Mouse (Mus musculus): ENCODE measurements around the gene Drd4. TPM values are rescaled to one million over a fixed set of nuclear protein-coding genes. Genes with fewer than 3 reads are reported as not detected.

Drd4 gene
- polyA plus RNA-seq, 1 experiment from 2014 or later = 0.64 TPM

DNA sequence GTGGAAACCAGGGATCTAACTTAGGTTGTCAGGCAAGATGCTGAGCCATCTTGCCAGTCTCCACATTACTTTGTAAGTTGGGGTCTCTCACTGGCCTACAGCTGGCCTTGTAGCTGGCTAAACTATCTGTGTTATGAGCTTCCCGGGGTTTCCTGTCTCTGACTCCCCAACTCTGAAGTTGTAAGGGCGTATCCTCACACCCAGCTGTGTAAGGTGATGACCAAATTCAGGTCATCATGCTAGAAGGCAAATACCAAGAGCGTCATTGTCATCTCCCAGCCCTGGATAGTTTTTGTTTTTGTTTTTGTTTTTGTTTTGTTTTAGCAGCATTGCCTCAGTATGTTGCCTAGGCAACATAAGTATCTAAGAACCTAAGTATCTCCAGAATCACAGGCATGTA is 21.2 kb upstream of the Drd4 start:
- Histone ChIP-seq H3K9me3 (no peaks in the 10 kb centered on the region), H3K4me1 (replicated peaks) (peaks cover 7% of the 10 kb centered on the region), H3K4me3 (no peak overlapping the region), H3K27me3 (no peaks in the 10 kb centered on the region), H3K4me2 (no peak overlapping the region), H3K27ac (replicated peaks) (no peak overlapping the region), H3K9ac (no peak overlapping the region), H3K36me3 (no peaks in the 10 kb centered on the region)
- no peak for ATAC-seq (ENCODE audit: low FRiP score, low read depth)
- 95% methylated on average over 3 of the region's 3 CpGs for WGBS

DNA sequence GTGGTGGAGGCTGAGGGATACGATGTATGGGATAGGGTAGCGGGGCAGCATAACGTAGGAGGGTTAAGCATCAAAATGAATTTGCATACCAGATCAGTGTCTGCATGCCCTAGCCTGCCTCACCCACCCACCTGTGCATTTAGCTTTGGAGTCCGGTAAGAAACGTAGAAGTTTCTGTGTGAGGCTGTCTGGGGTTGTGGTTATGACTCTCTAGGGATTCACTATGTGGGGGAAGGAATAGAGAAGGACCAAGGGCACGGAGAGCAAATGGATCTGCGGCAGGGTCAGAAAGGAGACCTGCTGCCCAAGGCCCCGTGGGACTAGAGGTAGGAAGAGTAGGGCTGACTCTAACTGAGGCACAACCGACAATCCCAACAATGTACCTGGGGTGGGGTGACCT is 16.4 kb upstream of the Drd4 start:
- Histone ChIP-seq H3K27ac (replicated peaks) (no peak overlapping the region), H3K27me3 (no peaks in the 10 kb centered on the region), H3K4me2 (no peak overlapping the region), H3K9ac (no peak overlapping the region), H3K4me1 (replicated peaks) (peaks cover 10% of the 10 kb centered on the region), H3K9me3 (no peaks in the 10 kb centered on the region), H3K36me3 (no peaks in the 10 kb centered on the region), H3K4me3 (no peak overlapping the region)
- 85% methylated on average over 9 of the region's 9 CpGs for WGBS
- ATAC-seq (ENCODE audit: low FRiP score, low read depth) = no peak

GRCm38 (mm10) chr7:141276546-141276945 is 15.3 kb upstream of the Drd4 start, which contains the start of gene Cdhr5:
TSS of gene Cdhr5 (minus strand) at chr7:141276786.
- Histone ChIP-seq H3K4me2 (no peak within 1 kb of the TSS), H3K9me3 (no peaks in the 10 kb centered on the region), H3K9ac (no peak within 1 kb of the TSS), H3K27me3 (no peaks in the 10 kb centered on the region), H3K4me3 (no peak within 1 kb of the TSS), H3K27ac (replicated peaks) (no peak within 1 kb of the TSS), H3K4me1 (replicated peaks) (peaks cover 10% of the 10 kb centered on the region), H3K36me3 (no peaks in the 10 kb centered on the region)
- WGBS = 78% methylated on average over 11 of the region's 11 CpGs
- no peak for ATAC-seq (ENCODE audit: low FRiP score, low read depth)

DNA sequence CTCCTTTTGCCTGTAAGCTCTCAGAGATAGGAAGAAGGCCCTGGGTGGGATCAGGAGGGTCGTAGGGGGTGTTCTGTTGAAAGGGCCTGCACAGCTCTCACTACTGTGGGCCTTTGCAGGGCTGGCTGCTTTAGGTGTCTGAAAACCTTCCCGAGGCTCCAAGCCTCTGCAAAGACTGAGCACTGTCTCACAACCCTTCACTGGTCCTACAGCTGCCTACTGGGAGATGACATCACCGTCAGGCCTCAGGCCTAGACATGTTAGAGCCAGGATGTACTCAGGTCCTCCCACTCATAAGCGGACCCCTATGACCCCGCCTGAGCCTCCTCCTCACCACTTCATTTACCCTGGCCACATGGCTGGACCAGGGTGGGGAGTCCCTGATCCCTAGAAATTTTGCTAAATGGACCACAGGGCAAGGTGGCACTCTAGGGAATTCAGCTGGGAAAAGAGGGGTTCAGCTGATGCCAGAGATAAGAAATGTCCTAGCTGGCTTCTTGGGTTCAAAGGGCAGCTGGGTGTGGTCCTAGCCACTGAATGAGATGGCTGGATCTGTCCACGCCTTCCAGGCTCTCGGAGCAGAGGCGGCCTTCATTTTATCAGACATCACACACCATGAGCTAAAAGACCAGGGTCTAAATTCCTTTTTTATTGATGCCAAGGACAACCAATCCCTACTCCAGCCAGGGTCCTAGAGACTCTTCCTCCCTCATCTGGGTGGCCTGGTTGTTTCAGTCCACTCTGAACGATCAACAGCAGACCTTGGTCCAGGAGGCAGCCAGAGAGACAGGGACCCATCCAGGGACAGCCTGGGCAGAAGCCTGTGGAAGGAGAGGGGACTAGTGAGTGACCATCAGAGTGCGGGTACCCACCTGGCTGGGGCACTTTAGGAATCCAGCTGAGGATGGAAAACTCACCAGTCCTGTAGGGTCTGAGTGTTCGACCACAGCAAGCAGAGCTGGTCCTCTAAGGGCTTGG is 13.8 kb upstream of the Drd4 start:
- H3K27me3 ChIP-seq = no peaks in the 10 kb centered on the region
- peak overlapping the region; percentile 100 for H3K4me2 ChIP-seq
- ATAC-seq (ENCODE audit: low FRiP score, low read depth) = 0 out of 2 replicates have a peak, but pooled peaks have one; percentile 14
- H3K36me3 ChIP-seq = no peaks in the 10 kb centered on the region
- H3K4me1 ChIP-seq (replicated peaks) = peaks cover 10% of the 10 kb centered on the region
- H3K9me3 ChIP-seq = no peaks in the 10 kb centered on the region
- peak overlapping the region; percentile 55; the same call in 1 of the 2 replicates for H3K4me3 ChIP-seq
- 86% methylated on average over 11 of the region's 11 CpGs for WGBS
- H3K9ac ChIP-seq = no peak overlapping the region
- H3K27ac ChIP-seq (replicated peaks) = no peak overlapping the region

DNA sequence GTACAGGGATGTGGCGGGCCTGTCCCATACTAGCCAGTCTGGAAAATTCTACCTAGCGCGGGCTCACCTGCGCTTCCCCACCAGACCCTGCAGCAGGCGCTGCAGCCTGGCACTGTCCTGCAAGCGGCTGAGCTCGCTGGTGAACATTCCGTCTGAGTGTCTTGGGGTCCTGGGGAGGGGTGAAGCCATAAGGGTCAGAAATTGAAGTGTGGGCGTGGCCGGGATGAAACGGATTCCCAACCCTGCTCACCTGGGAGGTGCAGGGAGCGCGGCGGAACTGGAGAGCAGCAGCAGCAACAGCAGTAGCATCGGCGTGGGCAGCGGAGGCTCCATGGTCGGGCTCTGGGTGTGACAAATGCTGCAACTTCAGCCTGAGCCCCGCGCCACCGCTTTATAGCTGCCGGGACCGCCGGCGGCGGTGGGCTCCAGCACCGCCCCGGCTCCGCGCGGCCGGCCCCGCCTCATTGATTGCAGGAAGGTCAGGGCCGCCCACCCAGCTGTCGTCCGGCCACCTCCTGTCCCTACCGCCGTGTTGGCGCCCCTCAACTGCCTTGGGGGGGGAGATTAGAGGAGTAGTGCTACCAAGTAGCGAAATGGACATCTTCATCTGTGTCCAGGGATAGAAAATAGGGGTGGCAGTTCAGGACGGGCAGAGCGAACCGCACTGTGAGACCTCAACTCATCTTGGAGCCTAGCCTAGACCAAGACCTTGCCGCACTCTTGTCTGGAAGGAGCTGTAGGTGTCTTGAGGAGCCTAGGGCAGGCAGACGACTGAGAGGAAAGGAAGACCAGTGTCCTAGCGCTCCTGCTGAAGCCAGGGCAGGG is 12.8 kb upstream of the Drd4 start, which contains the start of gene Sct:
TSS of gene Sct (minus strand) at position 368 of the 825 bp plus-strand sequence.
- 2% methylated on average over 46 of the region's 46 CpGs for WGBS
- H3K27me3 ChIP-seq = no peaks in the 10 kb centered on the region
- H3K36me3 ChIP-seq = no peaks in the 10 kb centered on the region
- H3K9ac ChIP-seq = peak within 1 kb of the TSS; percentile 59
- peak within 1 kb of the TSS; percentile 55 for H3K4me3 ChIP-seq
- ATAC-seq (ENCODE audit: low FRiP score, low read depth) = peak; percentile 80
- peaks cover 10% of the 10 kb centered on the region for H3K4me1 ChIP-seq (replicated peaks)
- H3K9me3 ChIP-seq = no peaks in the 10 kb centered on the region
- peak within 1 kb of the TSS; percentile 100 for H3K4me2 ChIP-seq
- H3K27ac ChIP-seq (replicated peaks) = no peak within 1 kb of the TSS

DNA sequence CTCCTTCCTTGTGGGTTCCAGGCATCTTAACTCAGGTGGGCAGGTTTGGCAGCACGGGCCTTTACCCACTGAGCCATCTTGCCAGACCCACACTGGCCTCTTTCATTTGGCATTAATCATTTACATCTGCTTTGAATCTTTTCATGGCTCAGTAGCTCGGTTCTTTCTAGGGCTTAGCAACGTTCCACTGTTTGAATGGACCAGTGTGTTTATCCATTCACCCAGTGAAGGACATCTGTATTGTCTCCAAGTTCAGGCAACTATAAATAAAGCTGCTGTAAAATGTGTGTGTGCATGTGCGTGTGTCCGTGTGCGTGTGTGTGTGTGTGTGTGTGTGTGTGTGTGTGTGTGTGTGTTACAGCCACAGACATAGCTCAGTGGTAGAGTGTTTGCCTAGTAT is 10.4 kb upstream of the Drd4 start:
- no peak overlapping the region for H3K27ac ChIP-seq (replicated peaks)
- no peak overlapping the region for H3K4me3 ChIP-seq
- ATAC-seq (ENCODE audit: low FRiP score, low read depth) = no peak
- peaks cover 10% of the 10 kb centered on the region for H3K4me1 ChIP-seq (replicated peaks)
- H3K9me3 ChIP-seq = no peaks in the 10 kb centered on the region
- H3K4me2 ChIP-seq = no peak overlapping the region
- 43% methylated on average over 6 of the region's 6 CpGs for WGBS
- no peaks in the 10 kb centered on the region for H3K36me3 ChIP-seq
- no peaks in the 10 kb centered on the region for H3K27me3 ChIP-seq
- no peak overlapping the region for H3K9ac ChIP-seq

DNA sequence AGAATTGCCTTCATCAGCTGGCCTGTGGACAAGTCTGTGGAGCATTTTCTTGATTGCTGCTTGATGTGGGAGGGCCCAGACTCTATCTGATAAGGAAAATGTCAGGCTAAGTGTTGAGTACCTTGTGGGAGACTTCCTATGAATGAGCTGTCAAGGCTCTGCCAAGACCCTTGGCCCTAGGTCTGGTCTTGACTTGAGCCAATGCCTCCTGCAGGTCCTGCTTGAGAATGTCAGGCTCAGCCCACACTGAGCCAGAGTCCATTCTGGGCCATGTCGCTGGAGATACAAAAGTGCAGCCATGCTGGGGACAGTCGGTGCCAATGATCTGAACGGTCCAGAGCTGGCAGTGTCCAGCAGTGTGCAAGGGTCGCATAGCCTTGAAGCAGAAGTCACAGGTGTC is 9.1 kb upstream of the Drd4 start:
- Histone ChIP-seq H3K4me1 (replicated peaks) (peaks cover 10% of the 10 kb centered on the region), H3K4me3 (no peak overlapping the region), H3K9ac (no peak overlapping the region), H3K27me3 (no peaks in the 10 kb centered on the region), H3K4me2 (no peak overlapping the region), H3K36me3 (no peaks in the 10 kb centered on the region), H3K27ac (replicated peaks) (no peak overlapping the region), H3K9me3 (no peaks in the 10 kb centered on the region)
- ATAC-seq (ENCODE audit: low FRiP score, low read depth) = no peak
- 89% methylated on average over 4 of the region's 4 CpGs for WGBS

GRCm38 (mm10) chr7:141288042-141288441 is 3.8 kb upstream of the Drd4 start:
- Histone ChIP-seq H3K4me1 (replicated peaks) (peaks cover 17% of the 10 kb centered on the region), H3K27me3 (peaks cover 24% of the 10 kb centered on the region), H3K36me3 (no peaks in the 10 kb centered on the region), H3K9me3 (no peaks in the 10 kb centered on the region), H3K4me3 (no peak overlapping the region), H3K9ac (no peak overlapping the region), H3K27ac (replicated peaks) (no peak overlapping the region), H3K4me2 (no peak overlapping the region)
- ATAC-seq (ENCODE audit: low FRiP score, low read depth) = no peak
- WGBS = 85% methylated on average over 3 of the region's 3 CpGs

- Histone ChIP-seq H3K9ac (peak overlapping the region; percentile 61; the same call in 1 of the 2 replicates), H3K4me2 (peak overlapping the region; percentile 99), H3K4me1 (replicated peaks) (peaks cover 34% of the 10 kb centered on the region), H3K27me3 (peaks cover 57% of the 10 kb centered on the region), H3K27ac (replicated peaks) (no peak overlapping the region), H3K9me3 (no peaks in the 10 kb centered on the region), H3K36me3 (peaks cover 7% of the 10 kb centered on the region), H3K4me3 (peak overlapping the region; percentile 57)
- ATAC-seq (ENCODE audit: low FRiP score, low read depth) = peak; percentile 11; the same call in 1 of the 2 replicates
- WGBS = 32% methylated on average over 15 of the region's 15 CpGs
Measured at GRCm38 (mm10) chr7:141292583-141293388, 980 bp downstream of the Drd4 start.

DNA sequence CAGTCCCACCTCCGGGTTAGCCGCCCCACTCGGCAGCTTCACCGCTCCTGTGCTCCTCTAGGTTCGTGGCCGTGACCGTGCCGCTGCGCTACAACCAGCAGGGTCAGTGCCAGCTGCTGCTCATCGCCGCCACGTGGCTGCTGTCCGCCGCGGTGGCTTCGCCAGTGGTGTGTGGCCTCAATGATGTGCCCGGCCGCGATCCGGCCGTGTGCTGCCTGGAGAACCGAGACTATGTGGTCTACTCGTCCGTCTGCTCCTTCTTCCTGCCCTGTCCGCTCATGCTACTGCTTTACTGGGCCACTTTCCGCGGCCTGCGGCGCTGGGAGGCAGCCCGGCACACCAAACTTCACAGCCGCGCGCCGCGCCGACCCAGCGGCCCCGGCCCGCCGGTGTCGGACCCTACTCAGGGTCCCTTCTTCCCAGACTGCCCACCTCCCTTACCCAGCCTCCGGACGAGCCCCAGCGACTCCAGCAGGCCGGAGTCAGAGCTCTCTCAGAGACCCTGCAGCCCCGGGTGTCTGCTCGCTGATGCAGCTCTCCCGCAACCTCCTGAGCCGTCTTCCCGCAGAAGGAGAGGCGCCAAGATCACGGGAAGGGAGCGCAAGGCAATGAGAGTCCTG is 2.2 kb downstream of the Drd4 start:
- peaks cover 57% of the 10 kb centered on the region for H3K27me3 ChIP-seq
- no peaks in the 10 kb centered on the region for H3K9me3 ChIP-seq
- H3K27ac ChIP-seq (replicated peaks) = no peak overlapping the region
- peaks cover 7% of the 10 kb centered on the region for H3K36me3 ChIP-seq
- peaks cover 34% of the 10 kb centered on the region for H3K4me1 ChIP-seq (replicated peaks)
- peak overlapping the region; percentile 31 for H3K4me3 ChIP-seq
- no peak overlapping the region; the same call in 1 of the 2 replicates for H3K9ac ChIP-seq
- 2% methylated on average over 53 of the region's 53 CpGs for WGBS
- H3K4me2 ChIP-seq = peak overlapping the region; percentile 62
- no peak; the same call in 1 of the 2 replicates for ATAC-seq (ENCODE audit: low FRiP score, low read depth)

DNA sequence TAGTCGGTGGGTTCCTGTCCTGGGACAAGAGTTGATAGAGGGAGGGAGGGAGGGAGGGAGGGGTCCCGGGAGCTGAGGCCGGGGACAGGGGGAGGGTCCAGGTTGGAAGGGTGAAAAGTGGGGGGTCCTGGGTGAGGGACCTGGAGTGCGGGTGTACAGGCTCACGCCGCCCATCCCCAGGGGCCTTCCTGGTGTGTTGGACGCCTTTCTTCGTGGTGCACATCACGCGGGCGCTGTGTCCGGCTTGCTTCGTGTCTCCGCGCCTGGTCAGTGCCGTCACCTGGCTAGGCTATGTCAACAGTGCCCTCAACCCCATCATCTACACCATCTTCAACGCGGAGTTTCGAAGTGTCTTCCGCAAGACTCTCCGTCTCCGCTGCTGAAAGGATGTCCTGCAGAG is 2.7 kb downstream of the Drd4 start:
- Histone ChIP-seq H3K4me3 (peak overlapping the region; percentile 31), H3K27ac (replicated peaks) (no peak overlapping the region), H3K36me3 (peaks cover 12% of the 10 kb centered on the region), H3K4me2 (peak overlapping the region; percentile 62), H3K4me1 (replicated peaks) (peaks cover 34% of the 10 kb centered on the region), H3K9me3 (no peaks in the 10 kb centered on the region), H3K9ac (no peak overlapping the region), H3K27me3 (peaks cover 57% of the 10 kb centered on the region)
- no peak for ATAC-seq (ENCODE audit: low FRiP score, low read depth)
- WGBS = 9% methylated on average over 22 of the region's 22 CpGs

Measured in hindbrain, embryonic 15.5 days (tissue).